Mouse (Mus musculus): ENCODE data around the gene Herc3. TPM values are rescaled to one million over a fixed set of nuclear protein-coding genes. Genes with fewer than 3 reads are reported as not detected.

Gene Herc3
- total RNA-seq, 2 experiments from 2014 or later: 170 to 279 TPM

GRCm38 (mm10) chr6:58903171-58903570, 71.9 kb downstream of the Herc3 start:
- no peak for TF ChIP-seq CTCF (IDR thresholded peaks at IDR 0.05)
- Histone ChIP-seq H3K4me3 (peak overlapping the region; percentile 33), H3K27ac (peak overlapping the region; percentile 58)
- intact Hi-C loops (cut with DNase I): no loop called here
- DNase-seq (ENCODE audit: extremely low spot score in 1 of 2, low spot score in 2 of 2): peak in 1 of 2 experiments; percentile 31

DNA sequence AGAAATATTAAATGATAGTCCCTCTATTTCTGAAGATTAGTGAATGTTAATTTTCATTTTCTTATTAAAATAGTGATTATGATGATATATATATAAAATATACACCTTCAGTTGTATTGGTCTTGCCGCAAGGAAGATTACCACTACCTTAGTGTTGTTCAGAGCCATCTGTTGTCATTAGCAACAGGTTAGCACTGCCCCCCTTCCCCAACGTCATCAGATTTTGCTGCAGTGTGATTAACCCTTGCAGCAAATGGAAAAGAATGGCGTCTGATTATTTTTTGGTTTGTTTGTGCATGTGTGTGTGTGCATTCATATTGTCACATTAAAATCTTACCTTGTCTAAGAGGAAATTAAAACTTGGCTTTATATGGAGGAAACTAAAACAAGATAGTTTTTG, 73.3 kb downstream of the Herc3 start:
- no peak for TF ChIP-seq CTCF (IDR thresholded peaks at IDR 0.05)
- intact Hi-C loops (cut with DNase I): no loop called here

GRCm38 (mm10) chr6:58906852-58907261, 75.6 kb downstream of the Herc3 start, which contains the start of gene Nap1l5:
Nap1l5 (minus strand) TSS chr6:58907076.
- Histone ChIP-seq H3K4me3 (peak within 1 kb of the TSS; percentile 66), H3K27ac (peak within 1 kb of the TSS; percentile 92)
- DNase-seq (ENCODE audit: extremely low spot score in 1 of 2, low spot score in 2 of 2): peak; percentile 78 to 80
- no peak for TF ChIP-seq CTCF (IDR thresholded peaks at IDR 0.05)
- intact Hi-C loops (cut with DNase I): loop anchor here (1.0 to 5.0 kb wide), 2 partner anchors 26 to 40 kb away; no protein-coding TSS in a partner anchor

More for the DNA sequence above, 73.3 kb downstream of the Herc3 start:
- no peak for DNase-seq (ENCODE audit: extremely low spot score in 1 of 2, low spot score in 2 of 2)
- H3K4me3 ChIP-seq: peak overlapping the region; percentile 66
- no peak overlapping the region for H3K27ac ChIP-seq

GRCm38 (mm10) chr6:58907336-58907735, 76.1 kb downstream of the Herc3 start:
- DNase-seq (ENCODE audit: extremely low spot score in 1 of 2, low spot score in 2 of 2): no peak
- Histone ChIP-seq H3K4me3 (peak overlapping the region; percentile 16; the same call in 1 of the 2 replicates), H3K27ac (peak overlapping the region; percentile 85)
- intact Hi-C loops (cut with DNase I): loop anchor here (5.0 kb wide), 1 partner anchor 40 kb away; no protein-coding TSS in a partner anchor
- no peak for TF ChIP-seq CTCF (IDR thresholded peaks at IDR 0.05)

- H3K27ac ChIP-seq: peak overlapping the region; percentile 85
- no peak for TF ChIP-seq CTCF (IDR thresholded peaks at IDR 0.05)
- no peak overlapping the region for H3K4me3 ChIP-seq
- intact Hi-C loops (cut with DNase I): loop anchor here (5.0 kb wide), 1 partner anchor 40 kb away; no protein-coding TSS in a partner anchor
- no peak for DNase-seq (ENCODE audit: extremely low spot score in 1 of 2, low spot score in 2 of 2)
These were observed 76.5 kb downstream of the Herc3 start for GRCm38 (mm10) chr6:58907791-58908190.

- Histone ChIP-seq H3K4me3 (no peak overlapping the region), H3K27ac (no peak overlapping the region)
- TF ChIP-seq CTCF (IDR thresholded peaks at IDR 0.05): no peak
- DNase-seq (ENCODE audit: extremely low spot score in 1 of 2, low spot score in 2 of 2): no peak
- intact Hi-C loops (cut with DNase I): no loop called here
These were observed 81.6 kb downstream of the Herc3 start for GRCm38 (mm10) chr6:58912842-58913241.

- no peak for TF ChIP-seq CTCF (IDR thresholded peaks at IDR 0.05)
- no peak overlapping the region for H3K4me3 ChIP-seq
- intact Hi-C loops (cut with DNase I): no loop called here
- no peak overlapping the region for H3K27ac ChIP-seq
- DNase-seq (ENCODE audit: extremely low spot score in 1 of 2, low spot score in 2 of 2): no peak
These were observed 82.3 kb downstream of the Herc3 start for GRCm38 (mm10) chr6:58913551-58913950.

GRCm38 (mm10) chr6:58913971-58914370, 82.7 kb downstream of the Herc3 start:
- Histone ChIP-seq H3K27ac (no peak overlapping the region), H3K4me3 (no peak overlapping the region)
- no peak for DNase-seq (ENCODE audit: extremely low spot score in 1 of 2, low spot score in 2 of 2)
- intact Hi-C loops (cut with DNase I): no loop called here
- no peak for TF ChIP-seq CTCF (IDR thresholded peaks at IDR 0.05)

DNA sequence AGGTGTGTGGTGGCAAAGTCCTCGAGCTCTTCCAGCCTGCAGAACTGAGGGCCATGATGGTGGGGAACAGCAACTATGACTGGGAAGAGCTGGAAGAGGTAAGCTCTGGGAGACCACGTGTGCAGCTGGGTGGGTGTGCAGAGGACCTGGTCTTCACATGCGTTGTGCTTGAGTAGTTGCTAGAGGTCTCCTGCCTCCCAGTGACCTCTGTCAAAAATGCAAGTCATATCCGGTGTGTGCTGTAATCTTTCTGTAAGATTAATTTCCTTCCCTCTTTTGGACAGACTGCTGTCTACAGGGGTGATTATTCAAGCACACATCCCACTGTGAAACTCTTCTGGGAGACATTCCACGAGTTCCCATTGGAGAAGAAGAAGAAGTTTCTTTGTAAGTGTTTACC, 85.2 kb downstream of the Herc3 start:
- no peak overlapping the region for H3K27ac ChIP-seq
- no peak overlapping the region for H3K4me3 ChIP-seq
- peak in 1 of 2 experiments; percentile 4 for DNase-seq (ENCODE audit: extremely low spot score in 1 of 2, low spot score in 2 of 2)
- intact Hi-C loops (cut with DNase I): no loop called here
- no peak for TF ChIP-seq CTCF (IDR thresholded peaks at IDR 0.05)

DNA sequence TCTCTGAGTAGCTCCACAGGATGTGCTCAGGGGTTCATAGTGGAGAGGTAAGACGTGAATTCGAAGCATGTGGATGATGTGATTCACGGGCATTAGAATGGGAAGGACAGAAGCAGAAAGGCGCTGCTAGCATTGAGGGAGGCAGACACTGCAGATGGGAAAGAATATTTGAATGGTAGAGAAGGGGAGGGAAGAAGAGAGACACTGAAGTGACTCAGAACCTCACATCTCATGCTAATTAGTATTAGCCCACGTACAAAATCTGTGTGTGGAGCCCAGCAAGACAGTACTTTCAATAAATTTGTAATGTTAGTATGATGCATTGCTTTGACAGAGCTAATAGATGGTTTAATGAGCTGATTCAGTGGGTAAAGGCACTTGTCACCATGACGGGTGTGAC, 89.5 kb downstream of the Herc3 start:
- no peak for TF ChIP-seq CTCF (IDR thresholded peaks at IDR 0.05)
- no peak for DNase-seq (ENCODE audit: extremely low spot score in 1 of 2, low spot score in 2 of 2)
- H3K27ac ChIP-seq: no peak overlapping the region
- H3K4me3 ChIP-seq: no peak overlapping the region
- intact Hi-C loops (cut with DNase I): no loop called here

DNA sequence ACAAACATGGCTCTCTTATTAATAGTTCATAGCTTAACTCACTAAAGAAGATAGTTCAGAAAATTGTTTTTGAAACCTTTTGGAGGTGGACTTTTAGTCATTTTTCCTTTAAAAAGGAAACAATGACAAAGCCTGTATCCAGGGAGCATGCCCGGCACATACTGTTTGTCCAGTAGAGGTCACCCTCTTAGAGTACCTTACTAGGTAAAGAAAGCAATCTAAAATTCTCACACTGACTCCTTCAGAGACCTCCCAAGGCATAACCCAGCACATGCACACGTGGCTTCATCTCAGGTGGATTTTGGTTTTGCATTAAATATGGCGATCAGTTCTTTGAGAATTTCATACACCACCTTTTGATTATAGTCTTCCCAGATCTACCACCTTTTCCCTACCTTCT, 90.4 kb downstream of the Herc3 start:
- DNase-seq (ENCODE audit: extremely low spot score in 1 of 2, low spot score in 2 of 2): no peak
- H3K4me3 ChIP-seq: no peak overlapping the region
- intact Hi-C loops (cut with DNase I): no loop called here
- no peak overlapping the region for H3K27ac ChIP-seq
- TF ChIP-seq CTCF (IDR thresholded peaks at IDR 0.05): peak; percentile 51

DNA sequence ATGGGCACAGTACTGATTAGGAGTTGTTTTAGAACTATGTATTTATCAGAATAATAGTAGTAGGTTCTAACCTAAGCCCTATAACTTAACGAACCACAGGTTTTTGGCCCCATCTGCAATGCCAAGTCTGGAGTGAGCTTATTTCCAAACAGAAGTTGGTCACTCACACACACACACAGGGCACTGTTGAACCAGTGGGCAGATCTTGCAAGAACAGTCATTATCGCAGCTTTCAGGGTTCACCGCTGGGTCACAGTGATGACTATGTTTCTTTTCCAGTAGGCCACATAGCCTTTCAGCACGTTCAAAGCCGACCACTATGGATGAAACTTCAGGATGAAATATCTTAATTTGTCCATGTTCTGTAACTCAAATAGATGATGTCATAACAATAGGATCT, 91.2 kb downstream of the Herc3 start:
- intact Hi-C loops (cut with DNase I): no loop called here
- DNase-seq (ENCODE audit: extremely low spot score in 1 of 2, low spot score in 2 of 2): no peak
- H3K4me3 ChIP-seq: no peak overlapping the region
- TF ChIP-seq CTCF (IDR thresholded peaks at IDR 0.05): no peak
- no peak overlapping the region for H3K27ac ChIP-seq

DNA sequence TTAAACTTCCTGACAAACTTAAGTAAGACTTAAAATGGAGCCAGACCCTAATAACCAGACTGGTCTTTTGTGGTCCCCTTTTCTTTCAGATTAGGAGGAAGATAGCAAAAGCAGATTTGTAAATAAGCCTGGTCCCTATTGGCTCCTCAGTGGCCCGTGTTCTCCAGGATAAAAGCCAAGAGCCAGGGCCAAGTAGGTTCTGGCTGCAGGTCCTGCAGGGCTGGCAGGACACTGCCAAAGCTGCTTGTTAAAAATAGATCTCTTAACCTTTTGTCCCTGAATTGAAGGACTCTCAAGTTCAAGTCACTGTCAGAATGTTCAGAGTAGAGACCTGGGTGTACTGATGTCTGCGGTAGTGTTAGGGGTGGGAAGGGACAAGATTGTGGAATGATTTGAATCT, 96.6 kb downstream of the Herc3 start:
- no peak overlapping the region for H3K27ac ChIP-seq
- no peak overlapping the region for H3K4me3 ChIP-seq
- intact Hi-C loops (cut with DNase I): no loop called here

More for the DNA sequence above, 96.6 kb downstream of the Herc3 start:
- no peak for TF ChIP-seq CTCF (IDR thresholded peaks at IDR 0.05)
- no peak for DNase-seq (ENCODE audit: extremely low spot score in 1 of 2, low spot score in 2 of 2)
